Mouse (Mus musculus): ENCODE data around the gene Slc36a2.

- TF ChIP-seq EP300 (IDR thresholded peaks at IDR 0.05; ENCODE audit: insufficient read depth, low read depth, low read length) = no peak
- TF ChIP-seq CTCF (IDR thresholded peaks at IDR 0.05; ENCODE audit: low read depth, low read length) = no peak
These were observed 631 bp downstream of the Slc36a2 start for GRCm38 (mm10) chr11:55184246-55184645.

All from ES-Bruce4 (cell line).